Mouse (Mus musculus) thymus, postnatal 4 days (tissue): Measurements from ENCODE around the gene Ubqln4.

Experiments used
- DNase-seq: peaks from one replicate; pipeline ENCODE4 v3.0.0; 2021

The Ubqln4 gene

GRCm38 (mm10) chr3:88607065-88607757, 53.7 kb downstream of the Ubqln4 start:
- peak; percentile 90 for DNase-seq

- no peak for DNase-seq
These were observed 54.2 kb downstream of the Ubqln4 start for GRCm38 (mm10) chr3:88607758-88608138.

GRCm38 (mm10) chr3:88609066-88609465, 55.5 kb downstream of the Ubqln4 start:
- DNase-seq, result no peak

- DNase-seq, result no peak
These were observed 60.9 kb downstream of the Ubqln4 start for GRCm38 (mm10) chr3:88614418-88614817.

GRCm38 (mm10) chr3:88615117-88615516, 61.6 kb downstream of the Ubqln4 start:
- DNase-seq, result no peak

- DNase-seq, result no peak
These were observed 62.4 kb downstream of the Ubqln4 start for GRCm38 (mm10) chr3:88615902-88616391.

- no peak for DNase-seq
These were observed 63.5 kb downstream of the Ubqln4 start for GRCm38 (mm10) chr3:88616951-88617500.

- DNase-seq, result no peak
These were observed 64.7 kb downstream of the Ubqln4 start for GRCm38 (mm10) chr3:88618074-88618871.
